Mouse (Mus musculus): ENCODE data around the gene Gm9044.
"Not testable (repeated sequence)": the region's sequence is repeated elsewhere in the genome, so short reads cannot be mapped to it uniquely, and the experiment has no call there.

DNA sequence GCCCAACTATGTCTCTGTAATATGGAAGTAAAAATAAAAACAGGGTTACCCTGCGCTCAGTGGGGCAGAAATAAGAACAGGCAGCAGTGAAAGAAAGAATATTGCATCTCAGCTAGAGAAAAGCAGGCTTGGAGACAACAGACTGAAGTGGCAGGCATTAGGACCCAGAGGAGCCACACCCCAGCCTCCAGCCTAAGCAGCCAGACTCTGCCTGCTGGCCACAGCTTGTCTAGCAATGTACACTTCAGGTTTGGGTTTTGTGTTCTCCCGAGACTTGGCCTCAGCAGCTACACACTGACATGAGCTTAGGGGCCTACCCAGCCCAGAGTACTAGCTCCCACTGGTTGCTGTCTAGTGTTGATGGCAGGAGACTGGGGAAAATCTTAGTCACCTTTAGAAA lies 30.1 kb downstream of the Gm9044 start:
- TF ChIP-seq CTCF (IDR thresholded peaks at IDR 0.05; ENCODE audit: low read depth); EP300 (optimal IDR thresholded peaks at IDR 0.05): not testable (repeated sequence)
